Mouse (Mus musculus) heart, adult 8-10 months (tissue): ENCODE data around the gene Gpr179. TPM values are rescaled to one million over a fixed set of nuclear protein-coding genes. Genes with fewer than 3 reads are reported as not detected.

Experiments
- DNase-seq: peaks from one replicate; pipeline ENCODE4 v3.0.0; 2022; ENCODE audit warnings: low spot score
- total RNA-seq, 4 experiments: library from RNA; stranded (reverse); gene quantifications; 2 replicates each; pipeline ENCODE4 v1.2.4; 2022

Gene Gpr179
- total RNA-seq, 4 experiments from 2014 or later = 0.06 to 0.12 (median 0.06) TPM; not detected in 1

DNA sequence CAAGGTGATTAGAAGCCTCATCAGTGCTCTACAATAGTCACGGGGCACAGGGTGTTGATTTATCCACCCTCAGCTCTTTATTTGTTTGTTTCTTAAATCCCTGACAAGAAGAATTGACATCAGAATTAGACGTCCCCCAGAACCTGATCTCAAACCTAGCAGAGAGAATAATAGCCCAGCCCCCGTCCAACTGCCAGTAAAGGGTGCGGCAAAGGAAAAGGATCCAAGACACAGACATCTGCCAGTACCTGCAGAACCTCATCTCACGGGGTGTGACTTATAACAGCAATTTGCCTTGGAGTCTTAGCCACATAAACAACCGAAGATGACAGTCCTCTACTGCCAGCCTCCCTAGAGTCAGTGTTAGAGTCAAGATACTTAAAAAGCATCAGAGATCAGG, 64.9 kb downstream of the Gpr179 start:
- no peak for DNase-seq

GRCm38 (mm10) chr11:97285852-97286775, 65.8 kb downstream of the Gpr179 start:
- DNase-seq = no peak

GRCm38 (mm10) chr11:97284854-97285253, 67.0 kb downstream of the Gpr179 start:
- DNase-seq = no peak

DNA sequence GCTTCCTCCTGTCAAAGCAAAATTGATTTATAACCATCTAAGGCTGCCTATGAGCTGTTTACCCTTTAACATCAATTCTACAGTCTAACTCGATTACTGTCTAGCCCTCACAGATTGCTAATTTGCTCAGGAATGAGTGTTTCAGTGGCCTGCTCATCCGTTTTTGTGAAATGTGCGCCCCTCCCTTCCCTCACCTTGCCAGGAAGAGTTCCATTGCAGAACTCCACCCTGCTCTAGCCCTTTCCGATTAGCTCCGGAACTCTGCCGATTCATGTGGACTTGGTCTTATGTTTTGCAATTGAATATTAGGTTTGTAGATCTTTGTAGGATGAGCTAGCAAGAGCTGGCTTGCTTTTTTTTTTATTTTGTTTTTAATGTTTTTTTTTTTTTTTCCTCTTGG, 69.7 kb downstream of the Gpr179 start:
- no peak for DNase-seq

Other genes starting within 250 kb of the Gpr179 start
- gene Tbx21, start 236.7 kb downstream of the Gpr179 start, total RNA-seq = under 1 TPM in 1 of 4 experiments, not detected in 3; 0.16 TPM
- 10 to 100 TPM; 12.2 to 14.9 (median 13.9) TPM for gene Tbkbp1, start 200.6 kb downstream of the Gpr179 start, total RNA-seq
- gene Kpnb1, start 164.2 kb downstream of the Gpr179 start, total RNA-seq = 10 to 100 TPM; 78.7 to 80.0 (median 79.7) TPM
- gene Npepps, start 71.4 kb downstream of the Gpr179 start, total RNA-seq = 10 to 100 TPM; 78.1 to 82.3 (median 79.1) TPM
- gene Mrpl45, start 36.4 kb downstream of the Gpr179 start, total RNA-seq = 10 to 100 TPM; 49.9 to 64.7 (median 56.9) TPM
- 10 to 100 TPM; 19.2 to 23.4 (median 20.0) TPM for gene Socs7, start 10.5 kb upstream of the Gpr179 start, total RNA-seq
- gene Arhgap23, start 63.5 kb upstream of the Gpr179 start, total RNA-seq = 10 to 100 TPM; 13.3 to 14.9 (median 14.0) TPM
- gene 4933428G20Rik, start 148.3 kb upstream of the Gpr179 start, total RNA-seq = not detected
- under 1 TPM; 0.06 to 0.75 (median 0.18) TPM for gene Srcin1, start 224.1 kb upstream of the Gpr179 start, total RNA-seq